Mouse (Mus musculus) megakaryocyte, embryonic 14.5 days (primary cell): ENCODE data around the gene Wdr27.

ENCODE experiments used
- FLI1 ChIP-seq: IDR thresholded peaks from 2 replicates; pipeline ENCODE4 v1.6.1; 2012; ENCODE audit warnings: low read length, inconsistent platforms, mixed read lengths
- GATA1 ChIP-seq: IDR thresholded peaks from 3 replicates; pipeline ENCODE4 v1.6.1; 2012; ENCODE audit warnings: mixed read lengths, low read length, inconsistent platforms, borderline replicate concordance

DNA sequence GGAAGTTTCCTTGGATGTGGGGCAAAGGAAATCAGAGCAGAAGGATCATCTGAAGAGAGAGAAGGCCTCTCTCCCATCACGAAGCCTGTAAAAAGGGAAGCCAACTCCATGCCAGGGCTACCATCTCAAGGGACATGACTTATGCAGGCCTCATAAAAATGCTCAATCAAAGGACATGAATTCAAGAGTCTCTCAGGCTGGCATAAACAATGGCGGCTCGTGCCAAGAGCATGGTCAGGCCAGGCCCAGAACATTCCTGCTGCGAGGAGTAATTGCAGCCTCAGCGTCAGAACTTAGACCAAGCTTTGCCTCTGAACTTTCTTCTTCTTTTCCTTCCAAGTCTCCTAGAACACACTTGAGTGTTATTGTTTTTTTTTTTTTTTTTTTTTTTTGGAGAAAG is 163.6 kb downstream of the Wdr27 start:
- no peak for TF ChIP-seq GATA1
- no peak for TF ChIP-seq FLI1
